Mouse (Mus musculus) olfactory bulb, adult 2 months (tissue): ENCODE results near the gene Grip1.

Experiments
- CTCF ChIP-seq: fragments of 200-500 bp; IDR thresholded peaks from 2 replicates; pipeline ENCODE4 v1.5.1; 2012; ENCODE audit warnings: low read depth, mild to moderate bottlenecking, low read length, moderate library complexity; ENCODE audit not compliant: insufficient read depth
- POLR2A ChIP-seq: fragments of 200-500 bp; IDR thresholded peaks from 2 replicates; pipeline ENCODE4 v1.6.1; 2012; ENCODE audit warnings: mild to moderate bottlenecking, low read depth, low read length, moderate library complexity; ENCODE audit not compliant: insufficient read depth

DNA sequence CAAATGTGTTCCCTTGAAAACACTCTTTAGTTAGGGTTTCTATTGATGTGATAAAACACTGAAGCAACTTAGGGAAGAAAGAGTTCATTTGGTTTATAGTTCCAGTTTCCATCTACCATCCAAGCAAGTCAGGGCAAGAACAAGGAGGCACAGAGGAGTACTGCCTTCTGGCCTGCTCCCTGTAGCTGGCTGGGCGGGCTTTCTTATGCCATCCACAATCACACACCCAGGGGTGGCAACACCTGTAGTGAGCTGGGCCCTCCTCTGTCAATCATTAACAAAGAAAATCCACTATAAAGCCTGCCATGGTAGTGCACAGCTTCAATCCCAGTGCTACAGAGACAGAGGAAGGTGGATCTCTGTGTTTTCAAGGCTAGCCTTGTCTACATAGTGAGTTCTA lies 122.2 kb downstream of the Grip1 start:
- no peak for TF ChIP-seq CTCF
- no peak for TF ChIP-seq POLR2A
